Mouse (Mus musculus) hindbrain, embryonic 11.5 days (tissue): ENCODE data around the gene Hist1h4d. TPM values are rescaled to one million over a fixed set of nuclear protein-coding genes. Genes with fewer than 3 reads are reported as not detected.
A peak's percentile ranks its signal among the peaks of the same experiment; 100 is the strongest.
"Not testable (repeated sequence)": the region's sequence is repeated elsewhere in the genome, so short reads cannot be mapped to it uniquely, and the experiment has no call there.

Experiments
- ATAC-seq: fragments of 200-750 bp; cut with Nextera tagmentation; 2 replicates; pipeline ENCODE4 v1.8.0; 2017; ENCODE audit warnings: mild to moderate bottlenecking, moderate TSS enrichment, moderate library complexity; ENCODE audit not compliant: low FRiP score
- DNase-seq: peaks from one replicate; pipeline ENCODE4 v3.0.0-alpha.2; 2015; ENCODE audit warnings: low spot score
- H3K27ac ChIP-seq: fragments of 300-500 bp; sonication (generic); 2 replicates; pipeline ENCODE4 v1.5.1; 2014; ENCODE audit warnings: mild to moderate bottlenecking, low read depth, low read length
- H3K27me3 ChIP-seq: fragments of 300-500 bp; sonication (generic); 2 replicates; pipeline ENCODE4 v1.6.1; 2014; ENCODE audit warnings: mild to moderate bottlenecking, low read length, moderate library complexity, mixed read lengths; ENCODE audit not compliant: control insufficient read depth, insufficient read depth
- H3K36me3 ChIP-seq: fragments of 300-500 bp; sonication (generic); 2 replicates; pipeline ENCODE4 v1.6.1; 2014; ENCODE audit warnings: mild to moderate bottlenecking, low read length, moderate library complexity, mixed read lengths; ENCODE audit not compliant: control insufficient read depth, insufficient read depth
- H3K4me1 ChIP-seq: fragments of 300-500 bp; sonication (generic); replicated peaks from 2 replicates; pipeline ENCODE4 v1.6.1; 2014; ENCODE audit warnings: low read length, mixed read lengths; ENCODE audit not compliant: control insufficient read depth, insufficient read depth
- H3K4me2 ChIP-seq: fragments of 300-500 bp; sonication (generic); replicated peaks from 2 replicates; pipeline ENCODE4 v1.6.1; 2014; ENCODE audit warnings: mild to moderate bottlenecking, low read depth, low read length
- H3K4me3 ChIP-seq: fragments of 300-500 bp; sonication (generic); 2 replicates; pipeline ENCODE4 v1.5.1; 2014; ENCODE audit warnings: low read depth, low read length
- H3K9ac ChIP-seq: fragments of 300-500 bp; sonication (generic); 2 replicates; pipeline ENCODE4 v1.6.1; 2014; ENCODE audit warnings: low read depth, low read length
- H3K9me3 ChIP-seq: fragments of 300-500 bp; sonication (generic); 2 replicates; pipeline ENCODE4 v1.6.1; 2016; ENCODE audit warnings: low read length; ENCODE audit not compliant: control insufficient read depth
- WGBS: fragments of 180-500 bp; shearing (Covaris S2); extraction: QIAGEN DNeasy Blood & Tissue Kit; methylation state at CpG from one replicate; pipeline ENCODE4 v1.1.7; 2014; 5-methylcytosine and 5-hydroxymethylcytosine counted together
- polyA plus RNA-seq: library from polyadenylated mRNA; unstranded; fragments of >200 nt; fragmentation: Nextera tagmentation; extraction: Ambion mirVana; gene quantifications from 2 replicates; pipeline ENCODE4 v1.2.1, GENCODE M21; 2014

Gene Hist1h4d
- polyA plus RNA-seq, 1 experiment from 2014 or later, result 95.9 TPM

DNA sequence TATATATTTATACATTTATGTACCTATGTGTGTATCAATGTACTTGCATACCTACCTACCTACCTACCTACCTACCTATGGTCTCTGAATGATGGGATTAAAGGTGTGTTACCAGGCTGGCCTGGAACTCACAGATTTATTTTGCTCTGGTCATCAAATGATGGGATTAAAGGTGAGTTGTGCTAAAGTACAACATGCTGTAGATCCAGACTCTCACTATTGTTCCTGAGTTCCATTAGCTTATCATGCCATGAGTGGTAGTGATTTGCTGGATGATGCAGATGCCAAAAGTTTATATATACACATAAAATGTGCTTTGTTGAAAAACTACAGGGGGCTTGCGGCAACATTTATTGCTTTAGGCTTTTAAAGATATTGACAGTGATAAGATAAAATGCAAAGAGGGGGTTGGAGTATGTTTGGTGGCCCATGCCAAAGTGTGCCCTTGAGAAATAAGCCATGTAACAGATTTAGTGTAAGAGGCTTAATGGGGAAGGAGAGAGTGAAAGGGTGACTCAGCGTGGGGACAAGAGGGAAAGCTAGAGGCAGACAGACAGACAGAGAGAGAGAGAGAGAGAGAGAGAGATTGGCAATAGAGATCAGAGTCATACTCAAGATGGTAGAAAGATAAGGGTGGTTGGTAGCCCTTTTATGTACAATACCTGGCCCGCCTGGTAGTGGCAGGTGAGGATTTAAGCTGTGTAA, 44.2 kb upstream of the Hist1h4d start:
- H3K4me1 ChIP-seq, result peaks cover 8% of the 10 kb centered on the region; the same call in 1 of the 2 replicates
- H3K4me3 ChIP-seq, result peak overlapping the region; percentile 43; the same call in 1 of the 2 replicates
- no peak overlapping the region for H3K27ac ChIP-seq
- DNase-seq (no peak), ATAC-seq (no peak)
- H3K9ac ChIP-seq, result no peak overlapping the region
- no peaks in the 10 kb centered on the region for H3K27me3 ChIP-seq
- no peaks in the 10 kb centered on the region for H3K9me3 ChIP-seq
- peak overlapping the region; percentile 67; the same call in 1 of the 2 replicates for H3K4me2 ChIP-seq
- H3K36me3 ChIP-seq, result no peaks in the 10 kb centered on the region
- WGBS, result 87% methylated on average over 3 of the region's 3 CpGs

DNA sequence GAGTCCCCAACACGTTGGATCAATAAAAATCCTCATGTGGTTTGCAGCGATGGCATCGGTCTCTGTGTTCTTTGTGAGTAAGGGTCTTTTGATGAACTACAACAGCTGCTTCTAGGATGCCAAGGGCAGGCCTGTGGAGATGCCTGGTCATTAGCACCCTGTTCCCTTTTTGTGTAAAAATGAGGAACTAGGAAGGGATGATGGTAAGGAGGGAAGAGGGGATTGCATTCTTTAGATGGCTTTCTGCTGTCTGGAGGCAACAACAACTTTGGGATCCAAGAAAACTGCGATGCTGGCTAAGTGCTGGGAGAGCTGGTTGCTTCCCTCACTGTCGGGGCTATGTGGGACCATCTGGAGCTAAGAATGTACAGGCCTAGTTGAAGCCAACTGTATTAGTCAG, 43.1 kb upstream of the Hist1h4d start:
- Histone ChIP-seq H3K9me3 (no peaks in the 10 kb centered on the region), H3K4me3 (no peak overlapping the region), H3K27ac (no peak overlapping the region), H3K27me3 (no peaks in the 10 kb centered on the region), H3K4me2 (no peak overlapping the region), H3K9ac (no peak overlapping the region), H3K36me3 (no peaks in the 10 kb centered on the region), H3K4me1 (0 out of 2 replicates have a peak, but pooled peaks cover 4% of the 10 kb centered on the region)
- ATAC-seq (no peak), DNase-seq (no peak)
- 72% methylated on average over 5 of the region's 5 CpGs for WGBS

DNA sequence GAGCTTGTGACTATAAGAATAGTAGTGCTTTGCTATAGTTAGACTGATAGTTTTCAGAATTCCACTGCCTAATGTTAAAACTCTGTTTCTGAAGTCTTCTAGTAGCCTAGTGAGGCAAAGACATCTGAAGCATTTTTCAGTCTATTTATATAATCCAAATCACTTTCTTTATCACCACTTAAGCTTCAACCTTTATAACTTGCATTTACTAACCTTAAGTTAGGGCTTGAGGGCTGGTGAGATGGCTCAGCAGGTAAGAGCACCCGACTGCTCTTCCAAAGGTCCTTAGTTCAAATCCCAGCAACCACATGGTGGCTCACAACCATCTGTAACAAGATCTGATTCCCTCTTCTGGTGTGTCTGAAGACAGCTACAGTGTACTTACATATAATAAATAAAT, 41.6 kb upstream of the Hist1h4d start:
- H3K27me3 ChIP-seq, H3K4me1 ChIP-seq, H3K9ac ChIP-seq, ATAC-seq, DNase-seq, H3K9me3 ChIP-seq, H3K4me2 ChIP-seq, H3K4me3 ChIP-seq, H3K36me3 ChIP-seq, H3K27ac ChIP-seq: not testable (repeated sequence)
- 76% methylated on average over 1 of the region's 1 CpGs for WGBS

DNA sequence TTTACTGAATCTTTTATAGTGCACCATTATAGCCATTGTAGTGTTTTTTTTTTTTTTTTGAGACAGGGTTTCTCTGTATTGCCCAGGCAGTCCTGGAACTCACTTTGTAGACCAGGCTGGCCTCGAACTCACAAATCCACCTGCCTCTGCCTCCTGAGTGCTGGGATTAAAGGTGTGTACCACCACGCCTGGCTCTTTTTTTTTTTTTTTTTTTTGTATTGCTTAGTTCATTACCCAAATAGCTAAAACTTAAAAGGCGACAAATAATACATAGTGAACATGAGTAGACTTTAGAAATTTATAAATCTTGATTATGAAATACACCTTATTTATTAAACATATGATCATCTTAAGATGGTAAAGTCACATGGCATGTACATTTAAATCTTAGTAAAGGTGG, 39.9 kb upstream of the Hist1h4d start:
- DNase-seq (no peak), ATAC-seq (no peak)
- Histone ChIP-seq H3K4me1 (0 out of 2 replicates have a peak, but pooled peaks cover 2% of the 10 kb centered on the region), H3K27ac (no peak overlapping the region), H3K4me3 (no peak overlapping the region), H3K4me2 (no peak overlapping the region), H3K9ac (no peak overlapping the region), H3K27me3 (no peaks in the 10 kb centered on the region), H3K9me3 (no peaks in the 10 kb centered on the region), H3K36me3 (no peaks in the 10 kb centered on the region)
- 95% methylated on average over 3 of the region's 3 CpGs for WGBS

DNA sequence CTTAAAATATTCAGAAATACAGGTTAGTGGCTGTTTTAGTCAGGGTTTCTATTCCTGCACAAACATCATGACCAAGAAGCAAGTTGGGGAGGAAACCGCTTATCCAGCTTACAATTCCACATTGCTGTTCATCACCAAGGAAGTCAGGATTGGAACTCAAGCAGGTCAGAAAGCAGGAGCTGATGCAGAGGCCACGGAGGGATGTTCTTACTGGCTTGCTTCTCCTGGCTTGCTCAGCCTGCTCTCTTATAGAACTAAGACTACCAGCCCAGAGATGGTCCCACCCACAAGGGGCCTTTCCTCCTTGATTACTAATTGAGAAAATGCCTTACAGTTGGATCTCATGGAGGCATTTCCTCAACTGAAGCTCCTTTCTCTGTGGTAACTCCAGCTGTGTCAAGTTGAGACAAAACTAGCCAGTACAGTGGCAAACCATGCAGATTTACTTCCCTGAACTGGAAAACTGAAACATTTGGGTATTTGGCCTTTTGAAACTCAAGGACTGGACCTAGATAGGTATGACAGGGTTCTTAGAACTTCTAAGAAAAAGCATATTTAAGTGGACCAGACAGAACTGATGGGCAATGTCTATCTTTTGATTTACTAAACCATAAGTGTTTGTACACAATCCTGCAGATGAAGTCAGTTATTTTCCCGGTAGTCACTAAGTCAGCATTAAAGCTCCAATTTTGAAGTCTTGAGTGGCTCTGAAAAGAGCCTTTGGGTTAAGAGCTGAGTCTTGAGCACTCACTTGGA, 39.0 kb upstream of the Hist1h4d start:
- Histone ChIP-seq H3K4me3 (peak overlapping the region; percentile 40), H3K27ac (peak overlapping the region; percentile 74), H3K9ac (peak overlapping the region; percentile 64), H3K4me2 (peak overlapping the region; percentile 57)
- not testable (repeated sequence) for H3K9me3 ChIP-seq, H3K27me3 ChIP-seq, ATAC-seq, H3K36me3 ChIP-seq, H3K4me1 ChIP-seq
- DNase-seq, result peak; percentile 39
- 9% methylated on average over 3 of the region's 3 CpGs for WGBS

DNA sequence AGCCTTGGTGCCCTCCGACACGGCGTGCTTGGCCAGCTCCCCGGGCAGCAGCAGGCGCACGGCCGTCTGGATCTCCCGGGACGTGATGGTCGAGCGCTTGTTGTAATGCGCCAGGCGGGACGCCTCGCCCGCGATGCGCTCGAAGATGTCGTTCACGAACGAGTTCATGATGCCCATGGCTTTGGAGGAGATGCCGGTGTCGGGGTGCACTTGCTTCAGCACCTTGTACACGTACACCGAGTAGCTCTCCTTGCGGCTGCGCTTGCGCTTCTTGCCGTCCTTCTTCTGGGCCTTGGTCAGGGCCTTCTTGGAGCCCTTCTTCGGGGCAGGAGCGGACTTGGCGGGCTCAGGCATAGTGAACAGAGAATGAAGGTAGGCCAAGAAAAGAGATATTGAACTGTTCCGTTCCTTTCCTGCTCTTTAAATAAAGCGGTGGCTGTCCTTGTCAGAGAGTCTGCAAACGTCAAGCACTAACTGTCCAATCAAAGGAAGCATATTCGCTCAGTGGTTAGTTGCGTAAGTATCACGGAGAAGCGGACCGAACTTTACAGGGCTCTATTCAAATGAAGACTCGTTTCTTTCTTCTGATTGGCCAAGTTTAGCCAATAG, 38.3 kb upstream of the Hist1h4d start, which contains the start of gene Hist1h2bh:
Gene Hist1h2bh (minus strand): TSS at position 394 of the 609 bp plus-strand sequence.
- not testable (repeated sequence) for H3K9me3 ChIP-seq, H3K27me3 ChIP-seq, H3K4me1 ChIP-seq, H3K36me3 ChIP-seq
- ATAC-seq (peak; percentile 93), DNase-seq (peak; percentile 77)
- Histone ChIP-seq H3K4me2 (peak within 1 kb of the TSS; percentile 67), H3K4me3 (peak within 1 kb of the TSS; percentile 40), H3K27ac (peak within 1 kb of the TSS; percentile 86), H3K9ac (peak within 1 kb of the TSS; percentile 64)
- under 1% methylated on average over 24 of the region's 42 CpGs for WGBS

DNA sequence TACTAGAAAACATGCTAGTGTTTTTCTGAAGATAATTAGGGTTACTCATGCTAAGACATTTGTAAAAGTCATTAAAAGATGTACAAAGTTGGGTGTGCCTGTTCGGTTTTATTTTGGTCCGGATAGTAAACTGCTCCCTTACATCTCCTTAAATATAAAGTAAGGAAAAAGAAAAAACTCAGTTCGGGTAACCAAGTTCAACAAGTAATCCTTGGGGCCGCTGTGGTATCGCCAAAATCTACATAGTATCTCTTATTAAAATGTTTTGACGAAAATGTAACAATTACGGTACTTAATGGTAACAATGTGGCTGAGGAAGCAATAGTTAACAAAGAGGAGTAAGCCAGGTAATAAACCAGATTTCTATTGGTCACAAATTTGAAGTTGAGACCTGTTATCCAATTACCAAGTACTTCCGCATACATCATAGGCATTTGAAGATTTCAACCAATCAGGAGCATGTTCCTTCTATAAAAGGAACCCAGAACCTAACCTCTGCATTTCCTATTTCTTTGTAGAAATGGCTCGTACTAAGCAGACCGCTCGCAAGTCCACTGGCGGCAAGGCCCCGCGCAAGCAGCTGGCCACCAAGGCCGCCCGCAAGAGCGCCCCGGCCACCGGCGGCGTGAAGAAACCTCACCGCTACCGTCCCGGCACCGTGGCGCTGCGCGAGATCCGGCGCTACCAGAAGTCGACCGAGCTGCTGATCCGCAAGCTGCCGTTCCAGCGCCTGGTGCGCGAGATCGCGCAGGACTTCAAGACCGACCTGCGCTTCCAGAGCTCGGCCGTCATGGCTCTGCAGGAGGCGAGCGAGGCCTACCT, 37.2 kb upstream of the Hist1h4d start, which contains the start of gene Hist1h3f:
Gene Hist1h3f (plus strand): TSS at position 88 of the 822 bp plus-strand sequence.
- Histone ChIP-seq H3K27me3 (no peaks in the 10 kb centered on the region), H3K36me3 (no peaks in the 10 kb centered on the region), H3K4me1 (no peaks in the 10 kb centered on the region), H3K4me3 (peak within 1 kb of the TSS; percentile 40), H3K9ac (peak within 1 kb of the TSS; percentile 64), H3K4me2 (peak within 1 kb of the TSS; percentile 67), H3K9me3 (no peaks in the 10 kb centered on the region), H3K27ac (peak within 1 kb of the TSS; percentile 86)
- ATAC-seq (peak; percentile 94), DNase-seq (peak; percentile 88)
- WGBS, result under 1% methylated on average over 14 of the region's 45 CpGs

DNA sequence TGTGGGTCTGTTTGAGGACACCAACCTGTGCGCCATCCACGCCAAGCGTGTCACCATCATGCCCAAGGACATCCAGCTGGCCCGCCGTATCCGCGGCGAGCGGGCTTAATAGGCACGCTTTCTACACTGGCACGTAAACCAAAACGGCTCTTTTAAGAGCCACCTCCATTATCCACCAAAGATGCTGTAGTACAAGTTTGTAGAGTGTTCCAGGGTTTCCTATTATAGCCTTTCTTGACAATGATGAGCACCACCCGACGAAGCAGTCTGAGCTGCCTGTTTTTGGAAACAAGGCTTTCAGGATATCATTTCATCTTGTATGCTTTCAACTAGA, 36.6 kb upstream of the Hist1h4d start:
- 0% methylated on average over 3 of the region's 14 CpGs for WGBS
- H3K4me1 ChIP-seq, H3K27ac ChIP-seq, H3K36me3 ChIP-seq, ATAC-seq, H3K9me3 ChIP-seq, H3K9ac ChIP-seq, DNase-seq, H3K27me3 ChIP-seq: not testable (repeated sequence)
- Histone ChIP-seq H3K4me2 (peak overlapping the region; percentile 32; the same call in 1 of the 2 replicates), H3K4me3 (peak overlapping the region; percentile 39)
